Mouse (Mus musculus): ENCODE results near the gene Mup3. TPM values are rescaled to one million over a fixed set of nuclear protein-coding genes. Genes with fewer than 3 reads are reported as not detected.

Mup3 gene
- polyA plus RNA-seq (2012; rRNA removed), result not detected in 2 replicates

DNA sequence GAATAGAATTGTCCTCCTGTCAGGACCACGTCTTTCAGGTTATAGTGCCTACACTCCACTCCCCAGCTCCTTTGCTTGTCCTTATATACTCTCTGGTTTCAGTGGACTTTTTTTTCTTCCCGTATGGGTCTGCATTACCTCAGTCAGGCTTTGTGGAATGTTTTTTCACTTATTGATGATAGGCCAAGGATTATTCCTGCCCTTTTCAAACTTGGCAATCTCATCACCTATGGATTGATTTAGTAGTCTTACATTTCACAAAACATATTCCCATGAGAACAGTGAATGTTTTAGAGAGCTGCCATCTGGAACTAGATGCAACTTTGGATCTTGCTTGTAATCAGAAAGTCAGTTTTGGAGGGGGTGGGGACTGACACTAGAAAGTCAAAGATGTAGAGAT is at the start of gene Mup3:
Gene Mup3, minus strand, starts transcription at position 102 of the 400 bp plus-strand sequence.

DNA sequence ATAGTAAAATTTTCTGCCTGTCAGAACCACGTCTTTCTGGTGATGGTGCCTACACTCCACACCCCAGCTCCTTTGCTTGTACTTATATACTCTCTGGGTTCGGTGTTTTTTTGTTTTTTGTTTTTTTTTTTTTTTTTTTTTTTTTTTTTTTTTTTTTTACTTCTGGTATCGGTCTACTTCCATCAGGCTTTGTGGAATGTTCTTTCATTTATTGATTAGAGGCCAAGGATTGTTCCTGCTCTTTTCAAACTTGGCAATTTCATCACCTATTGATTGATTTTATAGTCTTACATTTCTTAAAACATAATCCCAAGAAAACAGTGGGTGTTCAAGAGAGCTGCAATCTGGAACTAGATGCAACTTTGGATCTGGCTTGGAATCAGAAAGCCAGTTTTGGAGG is 33.1 kb downstream of the Mup3 start, which contains the start of gene Mup20:
Gene Mup20, minus strand, starts transcription at position 101 of the 400 bp plus-strand sequence.

Other genes with a start within 250 kb of the Mup3 start
- 0.05 TPM in 1 of 2 replicates, not detected in the other for gene Mup20, start 33.2 kb downstream of the Mup3 start, polyA plus RNA-seq (2012; rRNA removed)
- gene Mup21, start 63.5 kb upstream of the Mup3 start, polyA plus RNA-seq (2012; rRNA removed), result not detected in 2 replicates
- gene Zfp37, start 143.7 kb upstream of the Mup3 start, polyA plus RNA-seq (2012; rRNA removed), result 0.27 and 0.30 TPM in 2 replicates
- gene Slc31a2, start 175.2 kb upstream of the Mup3 start, polyA plus RNA-seq (2012; rRNA removed), result 3.6 and 4.4 TPM in 2 replicates